Mouse (Mus musculus): ENCODE measurements around the gene Megf9.

GRCm38 (mm10) chr4:70391760-70392372, 142.9 kb downstream of the Megf9 start:
- TF ChIP-seq POLR2A (IDR thresholded peaks at IDR 0.05; ENCODE audit: borderline replicate concordance, insufficient read depth, low read length) (no peak), CTCF (IDR thresholded peaks at IDR 0.05; ENCODE audit: borderline replicate concordance, insufficient read depth, low read depth, low read length) (no peak)
